Mouse (Mus musculus): Measurements from ENCODE around the gene Get4. TPM values are rescaled to one million over a fixed set of nuclear protein-coding genes. Genes with fewer than 3 reads are reported as not detected.

Gene Get4
- total and polyA plus RNA-seq, 3 experiments = 91.4 to 140 (median 96.4) TPM

GRCm38 (mm10) chr5:139286142-139286941, 34.2 kb downstream of the Get4 start:
- Histone ChIP-seq H3K9me3 (replicated peaks; ENCODE audit: low read length) (peaks cover 21% of the 10 kb centered on the region), H3K4me2 (ENCODE audit: insufficient read depth, low read depth, poor library complexity, severe bottlenecking) (no peak overlapping the region), H3K4me3 (replicated peaks in 1 of 3; ENCODE audit: low read depth in 2 of 3, low read length in 2 of 3, poor library complexity in 1 of 3) (peak overlapping the region in 1 of 3 experiments; percentile 29), H3K4me1 (ENCODE audit: control insufficient read depth in 1 of 2, insufficient read depth in 2 of 2) (peaks cover 56 to 88% of the 10 kb centered on the region in 2 experiments), H3K79me2 (replicated peaks; ENCODE audit: control insufficient read depth, extremely low read depth, insufficient read depth, poor library complexity, severe bottlenecking) (no peaks in the 10 kb centered on the region), H3K27me3 (replicated peaks) (no peaks in the 10 kb centered on the region), H3K9ac (ENCODE audit: insufficient read depth, low read depth) (no peak overlapping the region), H3K27ac (ENCODE audit: insufficient read depth, low read depth) (peak overlapping the region; percentile 71), H3K36me3 (replicated peaks in 1 of 2; ENCODE audit: control insufficient read depth in 1 of 2, insufficient read depth in 1 of 2, low read length in 1 of 2) (peaks cover 38 to 82% of the 10 kb centered on the region in 2 experiments)
- dilution Hi-C loops (cut with MboI; ENCODE audit: extremely low pct_ligation_motif_present, extremely low pct_unique_long_range_greater_than_20kb, low sequenced_read_pairs) (no loop called here), in situ Hi-C loops (cut with MboI; ENCODE audit: low pct_ligation_motif_present, low pct_unique_long_range_greater_than_20kb, low sequenced_read_pairs) (no loop called here)
- TF ChIP-seq MYC (IDR thresholded peaks at IDR 0.05; ENCODE audit: low read depth, low read length) = no peak
- TF ChIP-seq GABPA (IDR thresholded peaks at IDR 0.05; ENCODE audit: insufficient replicate concordance, low read depth, low read length) = no peak
- no peak for TF ChIP-seq USF1 (IDR thresholded peaks at IDR 0.05; ENCODE audit: low read depth, low read length)
- no peak for TF ChIP-seq MAX (IDR thresholded peaks at IDR 0.05; ENCODE audit: low read length)
- no peak for TF ChIP-seq TCF12 (IDR thresholded peaks at IDR 0.05; ENCODE audit: low read depth, low read length)
- TF ChIP-seq ZMIZ1 (IDR thresholded peaks at IDR 0.05; ENCODE audit: low read depth, low read length) = no peak
- TF ChIP-seq ZKSCAN1 (IDR thresholded peaks at IDR 0.05; ENCODE audit: borderline replicate concordance, low read depth, low read length) = no peak
- no peak for TF ChIP-seq POLR2A (IDR thresholded peaks at IDR 0.05; ENCODE audit: low read depth, low read length)
- TF ChIP-seq IRF4 (IDR thresholded peaks at IDR 0.05; ENCODE audit: low read depth, low read length) = no peak
- no peak for TF ChIP-seq RCOR1 (conservative IDR thresholded peaks at IDR 0.05; ENCODE audit: low read depth, low read length)
- DNase-seq (ENCODE audit: extremely low read depth) = no peak

DNA sequence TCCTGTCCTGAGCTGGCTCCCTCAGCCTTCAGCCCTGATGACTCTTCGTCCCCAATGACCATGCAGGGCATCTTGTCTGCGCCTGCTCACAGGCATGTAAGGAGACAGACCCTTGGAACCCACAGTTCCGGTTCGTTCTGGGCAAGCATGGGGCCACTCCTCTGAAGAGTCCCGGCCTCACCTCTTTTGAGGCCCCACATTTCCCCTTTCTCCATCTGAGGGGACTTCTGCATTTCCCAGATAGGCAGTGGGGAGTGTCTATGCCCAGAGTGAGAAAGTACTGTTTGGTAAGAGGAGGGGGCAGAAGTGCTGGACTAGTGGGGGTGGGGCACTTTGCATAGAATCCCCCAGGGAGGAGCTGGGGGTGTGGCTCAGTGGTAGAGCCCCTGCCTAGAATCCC, 35.0 kb downstream of the Get4 start:
- Histone ChIP-seq H3K79me2 (replicated peaks; ENCODE audit: control insufficient read depth, extremely low read depth, insufficient read depth, poor library complexity, severe bottlenecking) (no peaks in the 10 kb centered on the region), H3K9ac (ENCODE audit: insufficient read depth, low read depth) (no peak overlapping the region), H3K4me1 (ENCODE audit: control insufficient read depth in 1 of 2, insufficient read depth in 2 of 2) (peaks cover 56 to 89% of the 10 kb centered on the region in 2 experiments), H3K36me3 (replicated peaks in 1 of 2; ENCODE audit: control insufficient read depth in 1 of 2, insufficient read depth in 1 of 2, low read length in 1 of 2) (peaks cover 45 to 82% of the 10 kb centered on the region in 2 experiments), H3K9me3 (replicated peaks; ENCODE audit: low read length) (peaks cover 25% of the 10 kb centered on the region), H3K27me3 (replicated peaks) (no peaks in the 10 kb centered on the region), H3K4me3 (replicated peaks in 1 of 3; ENCODE audit: low read depth in 2 of 3, low read length in 2 of 3, poor library complexity in 1 of 3) (no peak overlapping the region), H3K4me2 (ENCODE audit: insufficient read depth, low read depth, poor library complexity, severe bottlenecking) (no peak overlapping the region), H3K27ac (ENCODE audit: insufficient read depth, low read depth) (peak overlapping the region; percentile 71)
- 0 out of 2 replicates have a peak, but pooled peaks have one; percentile 49 for TF ChIP-seq MAZ (IDR thresholded peaks at IDR 0.05; ENCODE audit: low read depth, low read length)
- no peak for TF ChIP-seq ZKSCAN1 (IDR thresholded peaks at IDR 0.05; ENCODE audit: borderline replicate concordance, low read depth, low read length)
- DNase-seq (ENCODE audit: extremely low read depth) = peak; percentile 61
- in situ Hi-C loops (cut with MboI; ENCODE audit: low pct_ligation_motif_present, low pct_unique_long_range_greater_than_20kb, low sequenced_read_pairs) = no loop called here
- dilution Hi-C loops (cut with MboI; ENCODE audit: extremely low pct_ligation_motif_present, extremely low pct_unique_long_range_greater_than_20kb, low sequenced_read_pairs) = no loop called here

DNA sequence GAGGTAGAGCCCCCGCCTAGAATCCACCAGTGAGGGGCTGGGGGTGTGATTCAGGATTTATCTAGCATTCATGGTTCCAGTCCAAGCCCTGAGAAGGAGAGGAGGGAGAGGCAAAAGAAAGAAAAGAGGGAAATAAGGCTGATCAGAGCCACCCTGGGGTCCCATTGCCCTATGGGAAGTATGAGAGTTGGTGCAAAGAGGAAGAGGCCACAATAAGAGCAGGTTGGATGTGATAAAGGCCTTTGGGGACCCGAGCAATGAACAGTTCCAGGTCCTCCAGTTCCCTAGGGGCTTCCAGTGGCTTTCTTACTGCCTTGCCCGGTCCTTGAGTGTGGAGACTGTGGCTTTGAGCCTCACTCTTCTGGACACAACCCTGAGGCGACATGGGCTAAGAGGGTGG, 35.7 kb downstream of the Get4 start:
- Histone ChIP-seq H3K27me3 (replicated peaks) (no peaks in the 10 kb centered on the region), H3K4me2 (ENCODE audit: insufficient read depth, low read depth, poor library complexity, severe bottlenecking) (no peak overlapping the region), H3K27ac (ENCODE audit: insufficient read depth, low read depth) (no peak overlapping the region; the same call in 1 of the 2 replicates), H3K36me3 (replicated peaks in 1 of 2; ENCODE audit: control insufficient read depth in 1 of 2, insufficient read depth in 1 of 2, low read length in 1 of 2) (peaks cover 51 to 88% of the 10 kb centered on the region in 2 experiments), H3K4me1 (ENCODE audit: control insufficient read depth in 1 of 2, insufficient read depth in 2 of 2) (peaks cover 51 to 90% of the 10 kb centered on the region in 2 experiments), H3K79me2 (replicated peaks; ENCODE audit: control insufficient read depth, extremely low read depth, insufficient read depth, poor library complexity, severe bottlenecking) (no peaks in the 10 kb centered on the region), H3K9me3 (replicated peaks; ENCODE audit: low read length) (peaks cover 32% of the 10 kb centered on the region), H3K4me3 (replicated peaks in 1 of 3; ENCODE audit: low read depth in 2 of 3, low read length in 2 of 3, poor library complexity in 1 of 3) (no peak overlapping the region), H3K9ac (ENCODE audit: insufficient read depth, low read depth) (no peak overlapping the region)
- no peak for DNase-seq (ENCODE audit: extremely low read depth)
- in situ Hi-C loops (cut with MboI; ENCODE audit: low pct_ligation_motif_present, low pct_unique_long_range_greater_than_20kb, low sequenced_read_pairs) = no loop called here
- TF ChIP-seq POLR2A (IDR thresholded peaks at IDR 0.05; ENCODE audit: low read depth, low read length) = no peak
- TF ChIP-seq HCFC1 (IDR thresholded peaks at IDR 0.05; ENCODE audit: low read depth, low read length) = no peak
- no peak for TF ChIP-seq MAFK (IDR thresholded peaks at IDR 0.05; ENCODE audit: insufficient replicate concordance, low read length)
- TF ChIP-seq CHD2 (IDR thresholded peaks at IDR 0.05; ENCODE audit: low read length) = no peak
- no peak for TF ChIP-seq NRF1 (IDR thresholded peaks at IDR 0.05; ENCODE audit: low read depth, low read length)
- TF ChIP-seq CHD1 (IDR thresholded peaks at IDR 0.05; ENCODE audit: low read depth, low read length) = no peak
- no peak for TF ChIP-seq UBTF (IDR thresholded peaks at IDR 0.05; ENCODE audit: low read depth, low read length)
- no peak for TF ChIP-seq CTCF (conservative IDR thresholded peaks at IDR 0.05 in 1 of 2, IDR thresholded peaks at IDR 0.05 in 1 of 2; ENCODE audit: low read depth in 2 of 2, low read length in 2 of 2)
- no peak for TF ChIP-seq NELFE (IDR thresholded peaks at IDR 0.05; ENCODE audit: low read depth, low read length)
- no peak for TF ChIP-seq TCF12 (IDR thresholded peaks at IDR 0.05; ENCODE audit: low read depth, low read length)
- TF ChIP-seq SMC3 (IDR thresholded peaks at IDR 0.05; ENCODE audit: low read depth, low read length) = no peak
- dilution Hi-C loops (cut with MboI; ENCODE audit: extremely low pct_ligation_motif_present, extremely low pct_unique_long_range_greater_than_20kb, low sequenced_read_pairs) = no loop called here
